Mouse (Mus musculus): ENCODE data around the gene Bicral. TPM values are rescaled to one million over a fixed set of nuclear protein-coding genes. Genes with fewer than 3 reads are reported as not detected.

Bicral gene
- polyA plus RNA-seq, 2 experiments = 5.4 to 17.7 TPM

- H3K36me3 ChIP-seq (ENCODE audit: control insufficient read depth, insufficient read depth, low read length) = peaks cover 68% of the 10 kb centered on the region
- WGBS = 98% methylated on average over 7 of the region's 7 CpGs
- no peak overlapping the region for H3K4me2 ChIP-seq (replicated peaks; ENCODE audit: low read depth, low read length, severe bottlenecking)
- H3K9me3 ChIP-seq (ENCODE audit: control insufficient read depth, low read length) = no peaks in the 10 kb centered on the region
- no peaks in the 10 kb centered on the region for H3K4me1 ChIP-seq (ENCODE audit: control insufficient read depth, insufficient read depth, low read length)
- no peak overlapping the region for H3K27ac ChIP-seq (replicated peaks; ENCODE audit: low read depth, low read length)
- ATAC-seq (ENCODE audit: low FRiP score, low read depth) (no peak), DNase-seq (ENCODE audit: low spot score) (no peak)
- no peak overlapping the region for H3K9ac ChIP-seq (ENCODE audit: low read depth, low read length, severe bottlenecking)
- H3K27me3 ChIP-seq (ENCODE audit: control insufficient read depth, insufficient read depth, low read length) = no peaks in the 10 kb centered on the region
- no peak overlapping the region for H3K4me3 ChIP-seq (replicated peaks; ENCODE audit: low read length)
- TF ChIP-seq POLR2A (IDR thresholded peaks at IDR 0.05; ENCODE audit: borderline replicate concordance, extremely low read depth, insufficient read depth, insufficient read length) = no peak
Measured at GRCm38 (mm10) chr17:46820628-46821027, 37.7 kb downstream of the Bicral start.

- no peak overlapping the region for H3K9ac ChIP-seq (ENCODE audit: low read depth, low read length, severe bottlenecking)
- H3K4me3 ChIP-seq (replicated peaks; ENCODE audit: low read length) = no peak overlapping the region
- WGBS = 80% methylated on average over 12 of the region's 12 CpGs
- H3K4me1 ChIP-seq (ENCODE audit: control insufficient read depth, insufficient read depth, low read length) = no peaks in the 10 kb centered on the region
- H3K36me3 ChIP-seq (ENCODE audit: control insufficient read depth, insufficient read depth, low read length) = peaks cover 57% of the 10 kb centered on the region
- no peaks in the 10 kb centered on the region for H3K9me3 ChIP-seq (ENCODE audit: control insufficient read depth, low read length)
- H3K4me2 ChIP-seq (replicated peaks; ENCODE audit: low read depth, low read length, severe bottlenecking) = no peak overlapping the region
- no peak for TF ChIP-seq POLR2A (IDR thresholded peaks at IDR 0.05; ENCODE audit: borderline replicate concordance, extremely low read depth, insufficient read depth, insufficient read length)
- H3K27ac ChIP-seq (replicated peaks; ENCODE audit: low read depth, low read length) = no peak overlapping the region
- ATAC-seq (ENCODE audit: low FRiP score, low read depth) = no peak
- H3K27me3 ChIP-seq (ENCODE audit: control insufficient read depth, insufficient read depth, low read length) = no peaks in the 10 kb centered on the region
- no peak for DNase-seq (ENCODE audit: low spot score)
Measured at GRCm38 (mm10) chr17:46817734-46818158, 40.5 kb downstream of the Bicral start.

- DNase-seq (ENCODE audit: low spot score) = no peak
- Histone ChIP-seq H3K4me2 (replicated peaks; ENCODE audit: low read depth, low read length, severe bottlenecking) (no peak overlapping the region), H3K27ac (replicated peaks; ENCODE audit: low read depth, low read length) (no peak overlapping the region), H3K36me3 (ENCODE audit: control insufficient read depth, insufficient read depth, low read length) (peaks cover 59% of the 10 kb centered on the region), H3K27me3 (ENCODE audit: control insufficient read depth, insufficient read depth, low read length) (no peaks in the 10 kb centered on the region), H3K9ac (ENCODE audit: low read depth, low read length, severe bottlenecking) (no peak overlapping the region), H3K4me3 (replicated peaks; ENCODE audit: low read length) (no peak overlapping the region), H3K9me3 (ENCODE audit: control insufficient read depth, low read length) (no peaks in the 10 kb centered on the region), H3K4me1 (ENCODE audit: control insufficient read depth, insufficient read depth, low read length) (no peaks in the 10 kb centered on the region)
- no peak for TF ChIP-seq POLR2A (IDR thresholded peaks at IDR 0.05; ENCODE audit: borderline replicate concordance, extremely low read depth, insufficient read depth, insufficient read length)
- no peak for ATAC-seq (ENCODE audit: low FRiP score, low read depth)
- 73% methylated on average over 13 of the region's 13 CpGs for WGBS
Measured at GRCm38 (mm10) chr17:46816306-46816705, 42.0 kb downstream of the Bicral start.

GRCm38 (mm10) chr17:46814497-46814896, 43.8 kb downstream of the Bicral start:
- no peak overlapping the region for H3K4me3 ChIP-seq (replicated peaks; ENCODE audit: low read length)
- no peak overlapping the region for H3K9ac ChIP-seq (ENCODE audit: low read depth, low read length, severe bottlenecking)
- no peak overlapping the region for H3K27ac ChIP-seq (replicated peaks; ENCODE audit: low read depth, low read length)
- ATAC-seq (ENCODE audit: low FRiP score, low read depth) (no peak), DNase-seq (ENCODE audit: low spot score) (no peak)
- no peak for TF ChIP-seq POLR2A (IDR thresholded peaks at IDR 0.05; ENCODE audit: borderline replicate concordance, extremely low read depth, insufficient read depth, insufficient read length)
- peaks cover 56% of the 10 kb centered on the region for H3K36me3 ChIP-seq (ENCODE audit: control insufficient read depth, insufficient read depth, low read length)
- no peak overlapping the region for H3K4me2 ChIP-seq (replicated peaks; ENCODE audit: low read depth, low read length, severe bottlenecking)
- H3K4me1 ChIP-seq (ENCODE audit: control insufficient read depth, insufficient read depth, low read length) = no peaks in the 10 kb centered on the region
- 92% methylated on average over 6 of the region's 6 CpGs for WGBS
- H3K9me3 ChIP-seq (ENCODE audit: control insufficient read depth, low read length) = no peaks in the 10 kb centered on the region
- no peaks in the 10 kb centered on the region for H3K27me3 ChIP-seq (ENCODE audit: control insufficient read depth, insufficient read depth, low read length)

GRCm38 (mm10) chr17:46813637-46814036, 44.6 kb downstream of the Bicral start:
- 86% methylated on average over 8 of the region's 8 CpGs for WGBS
- DNase-seq (ENCODE audit: low spot score) (no peak), ATAC-seq (ENCODE audit: low FRiP score, low read depth) (no peak)
- no peak for TF ChIP-seq POLR2A (IDR thresholded peaks at IDR 0.05; ENCODE audit: borderline replicate concordance, extremely low read depth, insufficient read depth, insufficient read length)
- Histone ChIP-seq H3K4me1 (ENCODE audit: control insufficient read depth, insufficient read depth, low read length) (no peaks in the 10 kb centered on the region), H3K4me3 (replicated peaks; ENCODE audit: low read length) (no peak overlapping the region), H3K36me3 (ENCODE audit: control insufficient read depth, insufficient read depth, low read length) (peaks cover 54% of the 10 kb centered on the region), H3K4me2 (replicated peaks; ENCODE audit: low read depth, low read length, severe bottlenecking) (no peak overlapping the region), H3K27me3 (ENCODE audit: control insufficient read depth, insufficient read depth, low read length) (no peaks in the 10 kb centered on the region), H3K9ac (ENCODE audit: low read depth, low read length, severe bottlenecking) (no peak overlapping the region), H3K9me3 (ENCODE audit: control insufficient read depth, low read length) (no peaks in the 10 kb centered on the region), H3K27ac (replicated peaks; ENCODE audit: low read depth, low read length) (no peak overlapping the region)

- H3K36me3 ChIP-seq (ENCODE audit: control insufficient read depth, insufficient read depth, low read length) = peaks cover 59% of the 10 kb centered on the region
- no peaks in the 10 kb centered on the region for H3K4me1 ChIP-seq (ENCODE audit: control insufficient read depth, insufficient read depth, low read length)
- no peak for TF ChIP-seq POLR2A (IDR thresholded peaks at IDR 0.05; ENCODE audit: borderline replicate concordance, extremely low read depth, insufficient read depth, insufficient read length)
- WGBS = 93% methylated on average over 1 of the region's 1 CpGs
- no peak overlapping the region for H3K27ac ChIP-seq (replicated peaks; ENCODE audit: low read depth, low read length)
- no peak overlapping the region for H3K4me3 ChIP-seq (replicated peaks; ENCODE audit: low read length)
- H3K4me2 ChIP-seq (replicated peaks; ENCODE audit: low read depth, low read length, severe bottlenecking) = no peak overlapping the region
- no peaks in the 10 kb centered on the region for H3K9me3 ChIP-seq (ENCODE audit: control insufficient read depth, low read length)
- no peak for DNase-seq (ENCODE audit: low spot score)
- H3K27me3 ChIP-seq (ENCODE audit: control insufficient read depth, insufficient read depth, low read length) = no peaks in the 10 kb centered on the region
- H3K9ac ChIP-seq (ENCODE audit: low read depth, low read length, severe bottlenecking) = no peak overlapping the region
- ATAC-seq (ENCODE audit: low FRiP score, low read depth) = no peak
Measured at GRCm38 (mm10) chr17:46812442-46812841, 45.8 kb downstream of the Bicral start.
